Mouse (Mus musculus) liver, embryonic 14.5 days (tissue): ENCODE results near the gene Itih4. TPM values are rescaled to one million over a fixed set of nuclear protein-coding genes. Genes with fewer than 3 reads are reported as not detected.
A peak's percentile ranks its signal among the peaks of the same experiment; 100 is the strongest.

Experiments used
- ATAC-seq: fragments of 200-750 bp; cut with Nextera tagmentation; 2 replicates; pipeline ENCODE4 v1.8.0; 2017; ENCODE audit warnings: moderate number of reproducible peaks, mild to moderate bottlenecking, moderate library complexity; ENCODE audit not compliant: insufficient read depth
- DNase-seq, 3 experiments: peaks; one replicate each; pipeline ENCODE4 v3.0.0-alpha.2; 2012 to 2013; ENCODE audit warnings: low read depth in 3 of 3, low spot score in 3 of 3
- H3K27ac ChIP-seq: fragments of 300-500 bp; sonication (generic); 2 replicates; pipeline ENCODE4 v1.5.1; 2014; ENCODE audit warnings: moderate library complexity, mild to moderate bottlenecking, control low read depth, inconsistent platforms
- H3K27me3 ChIP-seq: fragments of 300-500 bp; sonication (generic); 2 replicates; pipeline ENCODE4 v1.6.1; 2014; ENCODE audit warnings: mild to moderate bottlenecking, low read length, moderate library complexity; ENCODE audit not compliant: control insufficient read depth, insufficient read depth
- H3K36me3 ChIP-seq: fragments of 300-500 bp; sonication (generic); replicated peaks from 2 replicates; pipeline ENCODE4 v1.6.1; 2014; ENCODE audit warnings: low read depth; ENCODE audit not compliant: control insufficient read depth, insufficient read depth
- H3K4me1 ChIP-seq, 2 experiments: fragments of 200-500 bp in 1 of 2; fragments of 300-500 bp in 1 of 2; sonication (generic) in 1 of 2; replicated peaks; 2 replicates each; pipeline ENCODE4 v1.6.1; 2012 to 2014; ENCODE audit warnings: antibody characterized with exemption in 1 of 2, inconsistent platforms in 1 of 2, low read length in 1 of 2; ENCODE audit not compliant: control insufficient read depth in 2 of 2, insufficient read depth in 2 of 2
- H3K4me2 ChIP-seq: fragments of 300-500 bp; sonication (generic); 2 replicates; pipeline ENCODE4 v1.6.1; 2014; ENCODE audit warnings: low read depth, mild to moderate bottlenecking, control low read depth, moderate library complexity
- H3K4me3 ChIP-seq, 2 experiments: fragments of 200-500 bp in 1 of 2; fragments of 300-500 bp in 1 of 2; sonication (generic) in 1 of 2; 2 replicates each; pipeline ENCODE4 v1.5.1; 2012 to 2014; ENCODE audit warnings: low read depth in 2 of 2, low read length in 2 of 2, mild to moderate bottlenecking in 2 of 2, control low read depth in 1 of 2, inconsistent platforms in 1 of 2, moderate library complexity in 1 of 2; ENCODE audit not compliant: insufficient read depth in 1 of 2
- H3K9ac ChIP-seq: fragments of 300-500 bp; sonication (generic); replicated peaks from 2 replicates; pipeline ENCODE4 v1.6.1; 2014; ENCODE audit warnings: mild to moderate bottlenecking, control low read depth, moderate library complexity
- H3K9me3 ChIP-seq: fragments of 300-500 bp; sonication (generic); 2 replicates; pipeline ENCODE4 v1.6.1; 2016; ENCODE audit warnings: low read length, mixed read lengths; ENCODE audit not compliant: control insufficient read depth
- CTCF ChIP-seq: IDR thresholded peaks from 2 replicates; pipeline ENCODE4 v1.5.1; 2016; ENCODE audit warnings: antibody characterized with exemption, low read depth, control low read depth
- EP300 ChIP-seq: IDR thresholded peaks from 2 replicates; pipeline ENCODE4 v1.6.1; 2016; ENCODE audit warnings: antibody characterized with exemption, low read depth
- WGBS: fragments of 180-500 bp; shearing (Covaris S2); extraction: QIAGEN DNeasy Blood & Tissue Kit; methylation state at CpG from one replicate; pipeline ENCODE4 v1.1.7; 2014; ENCODE audit not compliant: insufficient replicate concordance; 5-methylcytosine and 5-hydroxymethylcytosine counted together
- polyA plus RNA-seq, 2 experiments: library from polyadenylated mRNA; depleted of rRNA in 1 of 2; stranded (reverse) in 1 of 2; unstranded in 1 of 2; fragments of >200 nt; fragmentation: Nextera tagmentation in 1 of 2; extraction: Ambion mirVana in 1 of 2; gene quantifications; 2 replicates each; pipeline versions ENCODE4 v1.2.1 to v1.2.3; 2012 to 2014

Itih4 gene
- polyA plus RNA-seq, 2 experiments: 56.0 to 113 TPM

DNA sequence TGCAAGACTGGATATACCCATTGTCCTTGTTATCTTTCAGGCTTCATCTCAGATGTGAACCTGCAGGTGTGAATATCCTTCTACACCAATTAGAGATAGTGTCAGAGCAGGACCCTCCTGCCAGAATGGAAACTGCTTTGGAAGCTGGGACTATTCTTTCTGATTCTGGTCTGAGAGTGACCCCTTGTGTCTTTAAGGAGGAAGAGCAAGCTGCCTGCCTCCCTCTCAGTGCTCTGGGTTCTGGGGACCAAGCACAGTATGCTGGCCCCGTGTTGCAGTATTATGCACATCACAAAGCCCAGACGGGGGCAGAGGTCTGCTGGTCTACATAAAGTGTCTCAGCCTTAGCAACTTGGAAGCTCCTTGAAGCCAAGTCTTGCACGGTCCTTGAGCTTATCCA lies 21.0 kb upstream of the Itih4 start:
- 69% methylated on average over 3 of the region's 3 CpGs for WGBS

DNA sequence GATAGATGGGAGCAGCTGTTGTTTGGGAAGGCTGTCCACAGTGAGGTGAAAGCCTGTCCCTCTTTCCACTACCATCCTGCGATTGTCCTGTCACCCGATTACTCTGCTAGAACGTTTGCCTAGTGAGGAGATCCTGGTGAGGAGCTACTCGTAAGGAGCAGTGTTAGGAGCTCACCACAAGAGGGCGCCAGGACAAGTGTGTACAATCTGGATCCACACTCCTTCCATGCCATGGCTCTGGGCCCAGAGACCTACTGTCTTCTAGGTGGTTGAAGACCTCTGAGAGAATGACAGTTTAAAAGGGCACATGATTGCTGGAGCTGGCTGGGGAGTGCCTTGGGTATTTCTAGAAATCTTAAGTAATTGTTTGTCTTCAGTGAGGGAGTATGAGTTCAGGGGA lies 19.2 kb upstream of the Itih4 start:
- WGBS: 21% methylated on average over 5 of the region's 5 CpGs
- no peak for ATAC-seq
- H3K9ac ChIP-seq: no peak overlapping the region

More for the DNA sequence above, 21.0 kb upstream of the Itih4 start:
- no peak overlapping the region for H3K4me2 ChIP-seq
- no peaks in the 10 kb centered on the region for H3K9me3 ChIP-seq
- ATAC-seq (no peak), DNase-seq (no peak)
- no peak overlapping the region for H3K4me3 ChIP-seq
- H3K27me3 ChIP-seq: no peaks in the 10 kb centered on the region
- H3K36me3 ChIP-seq: no peaks in the 10 kb centered on the region
- no peak overlapping the region for H3K9ac ChIP-seq
- peaks cover 3 to 16% of the 10 kb centered on the region in 2 experiments; a peak in 1 of 4 replicates for H3K4me1 ChIP-seq
- TF ChIP-seq CTCF (peak; percentile 61), EP300 (no peak)
- no peak overlapping the region for H3K27ac ChIP-seq

DNA sequence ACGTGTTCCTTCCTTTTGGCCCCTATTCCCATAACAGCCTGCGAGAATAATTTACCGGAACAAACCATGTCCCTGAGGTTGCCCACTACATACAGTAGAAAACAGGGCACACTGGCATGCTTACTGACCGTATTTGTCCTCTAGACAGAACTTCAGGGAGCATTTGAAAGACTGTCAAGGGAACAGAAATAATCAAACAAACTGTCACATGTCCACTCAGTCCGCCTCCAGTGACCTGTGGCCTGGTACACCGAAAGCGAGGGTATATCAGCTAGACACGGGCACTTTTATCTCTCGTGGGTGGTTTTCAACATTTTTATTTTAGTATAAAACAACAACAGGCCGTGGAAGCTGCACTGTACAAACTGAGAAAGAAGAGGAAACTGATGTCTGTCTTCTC lies 17.4 kb upstream of the Itih4 start:
- no peak for DNase-seq
- ATAC-seq: 0 out of 2 replicates have a peak, but pooled peaks have one; percentile 12

More for the DNA sequence above, 19.2 kb upstream of the Itih4 start:
- Histone ChIP-seq H3K4me1 (peaks cover 3 to 12% of the 10 kb centered on the region in 2 experiments; a peak in 1 of 4 replicates), H3K36me3 (no peaks in the 10 kb centered on the region), H3K27me3 (no peaks in the 10 kb centered on the region), H3K27ac (no peak overlapping the region), H3K4me2 (no peak overlapping the region), H3K9me3 (no peaks in the 10 kb centered on the region), H3K4me3 (no peak overlapping the region)
- DNase-seq: peak; percentile 32 to 44 (median 34)
- no peak for TF ChIP-seq EP300
- TF ChIP-seq CTCF: peak; percentile 94

DNA sequence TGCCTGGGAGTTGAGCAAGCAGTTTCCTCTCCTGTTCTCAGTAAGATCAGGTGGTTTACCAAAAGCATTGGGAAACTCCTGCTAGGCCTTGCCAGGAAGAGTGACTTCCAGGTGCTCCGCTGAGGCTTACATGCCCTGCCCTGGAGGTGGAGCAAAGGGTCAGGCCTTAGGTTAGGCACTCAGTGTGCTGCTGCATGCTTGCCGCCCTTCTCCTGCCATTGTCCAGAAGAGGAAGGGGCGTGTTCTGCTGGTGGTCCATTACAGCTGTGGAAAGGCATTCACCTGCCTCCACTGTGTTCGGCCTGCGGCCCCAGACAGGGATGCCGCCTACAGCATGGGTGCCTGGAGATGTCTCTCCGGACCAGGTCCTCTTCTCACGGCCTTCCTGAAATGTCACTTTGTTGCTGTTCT lies 16.9 kb upstream of the Itih4 start:
- Histone ChIP-seq H3K4me3 (no peak overlapping the region), H3K4me2 (no peak overlapping the region), H3K4me1 (peaks cover 3 to 15% of the 10 kb centered on the region in 2 experiments; a peak in 2 of 4 replicates), H3K27me3 (no peaks in the 10 kb centered on the region), H3K9ac (no peak overlapping the region), H3K36me3 (no peaks in the 10 kb centered on the region; the same call in 1 of the 2 replicates), H3K27ac (no peak overlapping the region), H3K9me3 (no peaks in the 10 kb centered on the region)
- DNase-seq: no peak
- 75% methylated on average over 8 of the region's 8 CpGs for WGBS
- 0 out of 2 replicates have a peak, but pooled peaks have one; percentile 4 for TF ChIP-seq CTCF
- no peak for TF ChIP-seq EP300
- 0 out of 2 replicates have a peak, but pooled peaks have one; percentile 7 for ATAC-seq

More for the DNA sequence above, 17.4 kb upstream of the Itih4 start:
- H3K27ac ChIP-seq: no peak overlapping the region
- no peaks in the 10 kb centered on the region for H3K27me3 ChIP-seq
- no peaks in the 10 kb centered on the region for H3K9me3 ChIP-seq
- H3K9ac ChIP-seq: no peak overlapping the region
- no peak overlapping the region for H3K4me3 ChIP-seq
- WGBS: 61% methylated on average over 10 of the region's 10 CpGs
- TF ChIP-seq EP300: no peak
- TF ChIP-seq CTCF: no peak
- peaks cover 3 to 12% of the 10 kb centered on the region in 2 experiments; a peak in 1 of 4 replicates for H3K4me1 ChIP-seq
- no peak overlapping the region for H3K4me2 ChIP-seq
- no peaks in the 10 kb centered on the region; the same call in 1 of the 2 replicates for H3K36me3 ChIP-seq

DNA sequence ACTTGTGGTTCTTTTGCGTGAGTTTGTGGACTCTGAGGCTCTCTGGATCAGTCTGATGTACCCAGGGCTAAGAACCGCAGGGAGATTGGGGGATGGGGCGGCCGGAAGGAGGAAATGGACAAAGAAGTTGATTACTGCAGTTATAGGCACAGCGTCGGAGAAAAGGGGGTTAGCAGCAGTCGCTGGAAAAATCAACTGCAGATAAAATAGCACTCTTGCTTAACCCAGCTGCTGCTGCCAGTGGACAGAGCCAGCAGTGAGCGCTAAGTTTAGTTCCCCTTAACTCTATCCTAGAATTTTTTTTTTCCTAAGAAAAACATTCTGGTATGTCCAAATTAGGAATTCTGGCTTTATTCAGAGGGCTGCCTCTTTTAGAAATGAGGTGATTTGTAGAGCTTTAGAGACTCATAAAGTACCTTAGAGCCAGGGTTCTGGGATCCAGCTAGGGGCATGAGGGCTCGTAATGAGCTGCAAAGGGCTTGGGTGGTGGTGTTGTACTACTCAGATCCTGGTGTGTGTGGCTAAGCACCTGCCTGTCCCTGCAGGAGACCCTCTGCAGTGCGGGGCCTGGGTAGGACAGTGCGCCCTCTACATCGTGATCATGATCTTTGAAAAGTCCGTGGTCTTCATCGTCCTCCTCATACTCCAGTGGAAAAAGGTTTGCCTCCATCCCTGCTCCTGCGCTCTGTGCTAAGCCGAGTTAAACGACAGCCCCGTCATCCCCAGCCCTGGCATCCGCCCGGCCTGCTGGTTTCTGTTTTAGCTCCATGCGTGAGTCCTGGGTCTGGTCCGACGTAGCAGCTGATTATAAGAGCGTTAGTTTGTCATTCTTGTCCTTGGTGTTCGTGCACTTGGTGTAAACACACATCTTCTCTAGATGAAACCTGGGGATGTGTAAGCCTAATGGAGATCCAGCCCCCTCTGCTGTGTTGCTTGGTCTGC lies 15.8 kb upstream of the Itih4 start:
- WGBS: 62% methylated on average over 25 of the region's 25 CpGs
- TF ChIP-seq EP300 (no peak), CTCF (no peak)
- no peaks in the 10 kb centered on the region; the same call in 1 of the 2 replicates for H3K36me3 ChIP-seq
- no peaks in the 10 kb centered on the region for H3K9me3 ChIP-seq
- no peak overlapping the region; the same call in 1 of the 2 replicates for H3K27ac ChIP-seq
- H3K4me1 ChIP-seq: peaks cover 3 to 20% of the 10 kb centered on the region in 2 experiments; a peak in 2 of 4 replicates
- no peak for DNase-seq
- H3K4me3 ChIP-seq: no peak overlapping the region
- no peak overlapping the region; the same call in 1 of the 2 replicates for H3K4me2 ChIP-seq
- no peak overlapping the region for H3K9ac ChIP-seq
- H3K27me3 ChIP-seq: no peaks in the 10 kb centered on the region
- ATAC-seq: no peak
